Mouse (Mus musculus) inflammation-experienced regulatory T-cells, adult 16 weeks (primary cell): ENCODE results near the gene Pank4. TPM values are rescaled to one million over a fixed set of nuclear protein-coding genes. Genes with fewer than 3 reads are reported as not detected.

Experiments used
- polyA plus RNA-seq: library from polyadenylated mRNA; unstranded; fragments of 100-300 nt; shearing (Covaris generic); gene quantifications from one replicate; pipeline ENCODE4 v1.2.1, GENCODE M21; 2017

Pank4 gene
- 81.8 TPM for polyA plus RNA-seq

DNA sequence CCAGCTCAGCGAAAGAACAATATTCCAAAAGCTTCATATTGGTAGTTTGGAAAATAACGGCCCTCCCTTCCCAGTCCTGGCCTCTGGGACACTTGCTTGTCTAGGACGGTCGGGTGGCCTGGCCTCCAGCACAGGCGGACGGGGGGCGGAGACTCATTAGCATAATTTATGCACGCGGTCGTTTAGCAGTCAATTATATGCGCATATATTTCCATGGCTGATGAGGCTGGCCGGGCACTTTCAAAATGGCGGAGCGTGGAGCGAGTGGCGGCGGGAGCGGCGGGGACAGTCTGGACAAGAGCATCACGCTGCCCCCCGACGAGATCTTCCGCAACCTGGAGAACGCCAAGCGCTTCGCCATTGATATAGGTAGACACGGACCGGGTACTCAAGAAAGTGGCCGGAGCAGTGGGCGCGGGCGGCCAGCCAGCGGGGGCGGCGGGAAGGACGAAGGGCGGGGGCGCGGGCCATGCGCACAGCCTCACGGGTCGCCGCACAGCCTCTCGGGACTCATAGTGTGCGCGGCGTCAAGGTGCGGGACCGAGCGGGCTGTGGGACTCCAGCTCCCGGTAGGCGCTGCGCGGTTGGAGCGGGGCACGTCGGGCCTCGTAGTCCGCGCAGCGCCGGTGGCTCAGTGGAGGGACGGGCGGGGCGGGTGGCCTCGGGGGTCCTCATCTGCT lies at the start of gene Pank4:
Gene Pank4 (plus strand): TSS at position 223 of the 680 bp plus-strand sequence.

GRCm38 (mm10) chr4:154928395-154929087 lies 35.4 kb upstream of the Pank4 start, which contains the start of gene Tnfrsf14:
Tnfrsf14 (minus strand) TSS chr4:154928563.

GRCm38 (mm10) chr4:154960690-154961225 lies 3.2 kb upstream of the Pank4 start, which contains the start of gene Hes5:
Hes5 (plus strand) TSS chr4:154960923.

Other genes with a start within 250 kb of the Pank4 start
- gene Ttc34, start 126.7 kb upstream of the Pank4 start, polyA plus RNA-seq, result not detected
- not detected for gene Mmel1, start 94.5 kb upstream of the Pank4 start, polyA plus RNA-seq
- gene Fam213b, start 65.0 kb upstream of the Pank4 start, polyA plus RNA-seq, result 7.7 TPM
- gene Tnfrsf14, start 35.6 kb upstream of the Pank4 start, polyA plus RNA-seq, result 14.6 TPM
- 0.67 TPM for gene Hes5, start 3.2 kb upstream of the Pank4 start, polyA plus RNA-seq
- gene Plch2, start 92.7 kb downstream of the Pank4 start, polyA plus RNA-seq, result 0.15 TPM
- gene Pex10, start 102.9 kb downstream of the Pank4 start, polyA plus RNA-seq, result 14.5 TPM
- gene Rer1, start 122.3 kb downstream of the Pank4 start, polyA plus RNA-seq, result 185 TPM
- gene Morn1, start 122.5 kb downstream of the Pank4 start, polyA plus RNA-seq, result 2.3 TPM